33 mouse cellular contexts compared by ENCODE assay signal in genomic region chr2:153053896-153054295, GRCm38 (mm10). TPM values are rescaled to one million over a fixed set of nuclear protein-coding genes. Genes with fewer than 3 reads are reported as not detected.
"Had no signal": no experiment of that assay in that cellular context is flagged by ENCODE, and none has a peak within 500 bp of the region (broad histone marks: within the 10 kb centered on the region; RNA-seq: fewer than 3 reads in every experiment).

No protein-coding gene starts in this region.

- H3K4me3 ChIP-seq: limb, embryonic 10.5 days; limb, embryonic 12.5 days; limb, embryonic 13.5 days; limb, embryonic 15.5 days; liver, embryonic 12.5 days; liver, embryonic 13.5 days; liver, embryonic 15.5 days; lung, embryonic 15.5 days; megakaryocyte, embryonic 14.5 days; midbrain, embryonic 10.5 days; midbrain, embryonic 12.5 days; midbrain, embryonic 13.5 days; midbrain, embryonic 15.5 days; myocyte; neural tube, embryonic 12.5 days; neural tube, embryonic 13.5 days had no signal

- ATAC-seq: liver, embryonic 12.5 days; liver, postnatal 0 days; lung, postnatal 0 days; midbrain, embryonic 13.5 days; midbrain, embryonic 15.5 days; midbrain, embryonic 16.5 days had no signal

- H3K4me1 ChIP-seq: liver, embryonic 12.5 days; liver, embryonic 15.5 days had no signal

- H3K36me3 ChIP-seq: limb, embryonic 10.5 days; limb, embryonic 12.5 days; limb, embryonic 13.5 days; limb, embryonic 15.5 days; liver, embryonic 12.5 days; liver, embryonic 13.5 days; liver, embryonic 15.5 days; lung, embryonic 15.5 days had no signal

- DNase-seq: left cerebral cortex, postnatal 4 days; liver; liver, embryonic 13.5 days; liver, postnatal 0 days; lung, adult 18-20 months; lung, adult 2 months; lung, embryonic 14.5 days; lung, postnatal 10 days; lung, postnatal 14 days; lung, postnatal 36 days; lung, postnatal 4 days; midbrain, embryonic 14.5 days had no signal

- H3K9me3 ChIP-seq: limb, embryonic 10.5 days; limb, embryonic 12.5 days; limb, embryonic 13.5 days; limb, embryonic 15.5 days; liver, embryonic 12.5 days; liver, embryonic 13.5 days; liver, embryonic 15.5 days; lung, embryonic 15.5 days; megakaryocyte, embryonic 14.5 days; midbrain, embryonic 10.5 days; midbrain, embryonic 12.5 days; midbrain, embryonic 13.5 days; midbrain, embryonic 15.5 days; neural tube, embryonic 12.5 days; neural tube, embryonic 13.5 days had no signal

RNA-seq across cellular contexts. Expression of gene Ccm2l, which starts 11.9 kb away (rescaled TPM):
- total RNA-seq: megakaryocyte-erythroid progenitor cell, adult 5-6 weeks; monocyte, adult 5-6 weeks had no signal

RNA-seq across cellular contexts. Expression of gene Xkr7, which starts 22.2 kb away (rescaled TPM):
- total RNA-seq: liver, adult 2 months; megakaryocyte progenitor cell, adult 5-6 weeks; megakaryocyte-erythroid progenitor cell, adult 5-6 weeks; monocyte, adult 5-6 weeks had no signal
